Mouse (Mus musculus) forebrain, embryonic 11.5 days (tissue): ENCODE measurements around the gene Tbce. TPM values are rescaled to one million over a fixed set of nuclear protein-coding genes. Genes with fewer than 3 reads are reported as not detected.

Source experiments
- ATAC-seq: fragments of 200-750 bp; cut with Nextera tagmentation; replicated peaks from 2 replicates; pipeline ENCODE4 v1.8.0; 2017; ENCODE audit warnings: moderate TSS enrichment; ENCODE audit not compliant: low FRiP score
- DNase-seq: peaks from one replicate; pipeline ENCODE4 v3.0.0-alpha.2; 2017; ENCODE audit warnings: low spot score
- H3K27ac ChIP-seq: fragments of 300-500 bp; sonication (generic); 2 replicates; pipeline ENCODE4 v1.5.1; 2014; ENCODE audit warnings: low read depth, low read length
- H3K27me3 ChIP-seq: fragments of 300-500 bp; sonication (generic); 2 replicates; pipeline ENCODE4 v1.6.1; 2014; ENCODE audit warnings: mild to moderate bottlenecking, low read length, mixed read lengths; ENCODE audit not compliant: control insufficient read depth, insufficient read depth
- H3K36me3 ChIP-seq: fragments of 300-500 bp; sonication (generic); 2 replicates; pipeline ENCODE4 v1.6.1; 2014; ENCODE audit warnings: mild to moderate bottlenecking, low read length, moderate library complexity, mixed read lengths; ENCODE audit not compliant: control insufficient read depth, insufficient read depth
- H3K4me1 ChIP-seq: fragments of 300-500 bp; sonication (generic); replicated peaks from 2 replicates; pipeline ENCODE4 v1.6.1; 2014; ENCODE audit warnings: low read length, mixed read lengths; ENCODE audit not compliant: control insufficient read depth, insufficient read depth
- H3K4me2 ChIP-seq: fragments of 300-500 bp; sonication (generic); 2 replicates; pipeline ENCODE4 v1.6.1; 2014; ENCODE audit warnings: low read depth, mild to moderate bottlenecking, low read length, moderate library complexity, mixed read lengths; ENCODE audit not compliant: severe bottlenecking
- H3K4me3 ChIP-seq: fragments of 300-500 bp; sonication (generic); 2 replicates; pipeline ENCODE4 v1.5.1; 2014; ENCODE audit warnings: low read depth, low read length
- H3K9ac ChIP-seq: fragments of 300-500 bp; sonication (generic); 2 replicates; pipeline ENCODE4 v1.6.1; 2014; ENCODE audit warnings: low read length
- H3K9me3 ChIP-seq: fragments of 300-500 bp; sonication (generic); 2 replicates; pipeline ENCODE4 v1.6.1; 2016; ENCODE audit warnings: low read length, mixed read lengths; ENCODE audit not compliant: control insufficient read depth
- WGBS: fragments of 180-500 bp; shearing (Covaris S2); extraction: QIAGEN DNeasy Blood & Tissue Kit; methylation state at CpG from one replicate; pipeline ENCODE4 v1.1.7; 2014; 5-methylcytosine and 5-hydroxymethylcytosine counted together
- polyA plus RNA-seq: library from polyadenylated mRNA; unstranded; fragments of >200 nt; fragmentation: Nextera tagmentation; extraction: Ambion mirVana; gene quantifications from 2 replicates; pipeline ENCODE4 v1.2.1, GENCODE M21; 2014

Gene Tbce
- 57.3 and 63.8 TPM in 2 replicates for polyA plus RNA-seq

GRCm38 (mm10) chr13:14039292-14039965, at the start of gene Tbce:
TSS of gene Tbce (minus strand) at chr13:14039638.
- peak; percentile 92 for DNase-seq
- Histone ChIP-seq H3K9ac (peak within 1 kb of the TSS; percentile 91), H3K36me3 (no peaks in the 10 kb centered on the region), H3K9me3 (no peaks in the 10 kb centered on the region), H3K4me2 (peak within 1 kb of the TSS; percentile 85), H3K4me1 (no peaks in the 10 kb centered on the region), H3K27me3 (no peaks in the 10 kb centered on the region), H3K4me3 (peak within 1 kb of the TSS; percentile 65), H3K27ac (peak within 1 kb of the TSS; percentile 93)
- peak; percentile 96 for ATAC-seq
- under 1% methylated on average over 35 of the region's 35 CpGs for WGBS

GRCm38 (mm10) chr13:14088669-14089068, 49.2 kb upstream of the Tbce start:
- ATAC-seq: no peak
- 89% methylated on average over 1 of the region's 1 CpGs for WGBS
- H3K4me1 ChIP-seq: no peaks in the 10 kb centered on the region

GRCm38 (mm10) chr13:14075326-14075725, 35.9 kb upstream of the Tbce start:
- no peak overlapping the region for H3K4me2 ChIP-seq
- H3K4me1 ChIP-seq: no peaks in the 10 kb centered on the region
- H3K27me3 ChIP-seq: no peaks in the 10 kb centered on the region
- no peaks in the 10 kb centered on the region; the same call in 1 of the 2 replicates for H3K36me3 ChIP-seq
- H3K9ac ChIP-seq: no peak overlapping the region
- DNase-seq (no peak), ATAC-seq (no peak)
- WGBS: 88% methylated on average over 1 of the region's 1 CpGs
- H3K27ac ChIP-seq: no peak overlapping the region
- no peaks in the 10 kb centered on the region for H3K9me3 ChIP-seq
- H3K4me3 ChIP-seq: no peak overlapping the region

More at GRCm38 (mm10) chr13:14088669-14089068, 49.2 kb upstream of the Tbce start:
- Histone ChIP-seq H3K36me3 (no peaks in the 10 kb centered on the region; the same call in 1 of the 2 replicates), H3K9me3 (no peaks in the 10 kb centered on the region), H3K27ac (no peak overlapping the region), H3K4me3 (no peak overlapping the region), H3K27me3 (no peaks in the 10 kb centered on the region), H3K4me2 (no peak overlapping the region), H3K9ac (no peak overlapping the region)
- DNase-seq: no peak

- Histone ChIP-seq H3K4me2 (no peak overlapping the region), H3K4me1 (no peaks in the 10 kb centered on the region), H3K27me3 (no peaks in the 10 kb centered on the region), H3K9ac (no peak overlapping the region), H3K36me3 (no peaks in the 10 kb centered on the region; the same call in 1 of the 2 replicates), H3K27ac (no peak overlapping the region), H3K4me3 (no peak overlapping the region), H3K9me3 (no peaks in the 10 kb centered on the region)
- DNase-seq (no peak), ATAC-seq (no peak)
- 98% methylated on average over 1 of the region's 1 CpGs for WGBS
These were observed 34.9 kb upstream of the Tbce start for GRCm38 (mm10) chr13:14074371-14074770.

DNA sequence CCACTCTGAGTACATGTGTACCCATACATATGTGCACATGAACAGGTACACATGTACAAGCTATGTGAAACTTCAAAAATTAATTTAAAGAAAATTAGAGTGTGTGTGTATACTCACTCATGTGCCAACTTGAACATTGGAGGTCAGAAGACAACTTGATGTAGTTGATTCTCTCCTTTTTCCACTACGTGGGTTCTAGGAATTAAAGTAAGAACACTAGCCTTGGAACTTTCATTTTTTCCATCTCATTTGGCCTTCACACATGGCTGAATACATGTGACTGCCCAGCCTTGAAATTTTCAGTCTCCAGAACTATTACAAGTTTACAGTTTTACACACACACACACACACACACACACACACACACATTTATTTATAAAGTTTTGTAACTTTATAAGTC, 29.9 kb upstream of the Tbce start:
- DNase-seq: no peak
- no peak for ATAC-seq
- no peak overlapping the region for H3K9ac ChIP-seq
- H3K27me3 ChIP-seq: no peaks in the 10 kb centered on the region
- no peak overlapping the region for H3K4me2 ChIP-seq
- WGBS: 88% methylated on average over 1 of the region's 1 CpGs
- no peaks in the 10 kb centered on the region; the same call in 1 of the 2 replicates for H3K36me3 ChIP-seq
- no peaks in the 10 kb centered on the region for H3K4me1 ChIP-seq
- no peak overlapping the region for H3K27ac ChIP-seq
- no peak overlapping the region for H3K4me3 ChIP-seq
- H3K9me3 ChIP-seq: no peaks in the 10 kb centered on the region

- Histone ChIP-seq H3K36me3 (no peaks in the 10 kb centered on the region; the same call in 1 of the 2 replicates), H3K4me3 (no peak overlapping the region), H3K9ac (no peak overlapping the region), H3K27me3 (no peaks in the 10 kb centered on the region), H3K27ac (no peak overlapping the region), H3K9me3 (no peaks in the 10 kb centered on the region), H3K4me1 (no peaks in the 10 kb centered on the region), H3K4me2 (no peak overlapping the region)
- ATAC-seq (no peak), DNase-seq (no peak)
These were observed 28.6 kb upstream of the Tbce start for GRCm38 (mm10) chr13:14068035-14068434.

DNA sequence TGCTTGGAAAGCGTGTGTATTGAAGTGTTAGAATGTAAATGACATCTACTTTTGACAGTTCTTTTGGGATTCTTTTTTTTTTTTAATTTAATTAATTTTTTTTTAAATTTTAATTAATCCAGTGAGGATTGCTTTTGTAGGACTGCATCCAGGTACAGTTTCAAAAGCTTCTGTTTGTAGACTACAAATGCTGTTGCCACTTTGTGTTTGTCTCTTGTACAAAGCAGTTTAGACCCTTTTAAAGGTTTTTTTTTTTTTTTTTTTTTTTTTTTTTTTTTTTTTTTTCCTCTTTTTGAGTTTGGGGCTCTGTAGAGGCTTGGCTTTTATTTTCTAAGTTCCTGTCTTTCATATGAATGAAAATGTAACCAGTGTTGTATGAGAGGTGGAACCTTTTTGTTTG, 26.3 kb upstream of the Tbce start:
- Histone ChIP-seq H3K27ac (no peak overlapping the region), H3K9ac (no peak overlapping the region), H3K36me3 (no peaks in the 10 kb centered on the region; the same call in 1 of the 2 replicates), H3K4me2 (no peak overlapping the region), H3K4me3 (no peak overlapping the region), H3K4me1 (peaks cover 2% of the 10 kb centered on the region; the same call in 1 of the 2 replicates), H3K27me3 (no peaks in the 10 kb centered on the region), H3K9me3 (no peaks in the 10 kb centered on the region)
- 80% methylated on average over 1 of the region's 1 CpGs for WGBS
- DNase-seq (no peak), ATAC-seq (no peak)

GRCm38 (mm10) chr13:14065028-14065380, 25.6 kb upstream of the Tbce start:
- Histone ChIP-seq H3K4me3 (peak overlapping the region; percentile 99), H3K36me3 (no peaks in the 10 kb centered on the region), H3K27ac (no peak overlapping the region), H3K4me2 (peak overlapping the region; percentile 67), H3K27me3 (no peaks in the 10 kb centered on the region), H3K9ac (peak overlapping the region; percentile 97), H3K9me3 (no peaks in the 10 kb centered on the region), H3K4me1 (peaks cover 2% of the 10 kb centered on the region; the same call in 1 of the 2 replicates)
- no peak for ATAC-seq
- WGBS: 29% methylated on average over 9 of the region's 9 CpGs
- DNase-seq: no peak
